Mouse (Mus musculus) CD4-positive, CD25-positive, alpha-beta regulatory T cell (primary cell): Measurements from ENCODE around the gene Itsn2. TPM values are rescaled to one million over a fixed set of nuclear protein-coding genes. Genes with fewer than 3 reads are reported as not detected.

Experiments
- polyA plus RNA-seq: library from polyadenylated mRNA; unstranded; fragments of 100-300 nt; shearing (Covaris generic); gene quantifications from one replicate; pipeline ENCODE4 v1.2.1, GENCODE M21; 2017

Itsn2 gene
- 181 TPM for polyA plus RNA-seq

GRCm38 (mm10) chr12:4592541-4593165 is at the start of gene Itsn2, which contains the start of gene Gm3625:
TSS of gene Itsn2 (plus strand) at chr12:4592638.
TSS of gene Gm3625 (minus strand) at chr12:4592927.

GRCm38 (mm10) chr12:4738031-4738576 is 145.7 kb downstream of the Itsn2 start, which contains the start of gene Fam228a:
TSS of gene Fam228a (minus strand) at chr12:4738430.

Other genes with a start within 250 kb of the Itsn2 start
- gene Ncoa1, start 115.5 kb upstream of the Itsn2 start, polyA plus RNA-seq = 55.4 TPM
- not detected for gene Gm3625, start 289 bp downstream of the Itsn2 start, polyA plus RNA-seq
- gene Fam228a, start 145.8 kb downstream of the Itsn2 start, polyA plus RNA-seq = not detected
- gene Pfn4, start 176.4 kb downstream of the Itsn2 start, polyA plus RNA-seq = 0.35 TPM
- gene Fam228b, start 176.6 kb downstream of the Itsn2 start, polyA plus RNA-seq = 0.60 TPM
- 383 TPM for gene Sf3b6, start 224.9 kb downstream of the Itsn2 start, polyA plus RNA-seq
- not detected for gene Fkbp1b, start 249.0 kb downstream of the Itsn2 start, polyA plus RNA-seq